ENCODE assay signal across 8 mouse cellular contexts in genomic region chr10:122096980-122097844, GRCm38 (mm10). TPM values are rescaled to one million over a fixed set of nuclear protein-coding genes. Genes with fewer than 3 reads are reported as not detected.
A peak's percentile ranks its signal among the peaks of the same experiment; 100 is the strongest.
DNase-seq lines count a peak whose midpoint lies in the region; ATAC-seq lines count a peak whose summit lies in the region.

TSS of gene Rxylt1 (minus strand) at chr10:122097371.

- peak within 1 kb of the TSS; percentile 88 for H3K9ac ChIP-seq in intestine, embryonic 14.5 days (ENCODE audit: low read length)

- ATAC-seq in intestine, embryonic 14.5 days (replicated peaks; ENCODE audit: low FRiP score, low TSS enrichment, low read depth) = peak; percentile 98

- intact Hi-C loops in left cerebral cortex, postnatal 14 days (cut with DNase I) = no loop called here

- peaks cover 13% of the 10 kb centered on the region for H3K4me1 ChIP-seq in intestine, embryonic 14.5 days (replicated peaks; ENCODE audit: control insufficient read depth, insufficient read depth, low read length)

- peak within 1 kb of the TSS; percentile 60 for H3K4me3 ChIP-seq in intestine, embryonic 14.5 days (ENCODE audit: low read depth, low read length)

- DNase-seq in adrenal gland, adult 18-20 months (ENCODE audit: low spot score in 2 of 2) = peak; percentile 90 to 93
- peak; percentile 97 for DNase-seq in embryo, embryonic 11 days
- DNase-seq in gastrocnemius, postnatal 25 days = peak; percentile 97
- DNase-seq in intestine, embryonic 14.5 days (ENCODE audit: low spot score) = peak; percentile 95
- peak; percentile 94 to 95 for DNase-seq in left cerebral cortex, postnatal 14 days (ENCODE audit: low spot score in 2 of 2)
- DNase-seq in mesoderm, embryonic 11.5 days (ENCODE audit: low read depth, low spot score) = peak; percentile 99
- peak; percentile 92 to 95 for DNase-seq in right cerebral cortex, postnatal 36 days (ENCODE audit: low spot score in 2 of 2)
- peak; percentile 100 for DNase-seq in yolk sac, embryonic 10.5 days (ENCODE audit: low spot score)

- H3K4me2 ChIP-seq in intestine, embryonic 14.5 days (ENCODE audit: low read length) = peak within 1 kb of the TSS; percentile 67

- H3K27me3 ChIP-seq in intestine, embryonic 14.5 days (replicated peaks; ENCODE audit: control insufficient read depth, insufficient read depth, low read length) = no peaks in the 10 kb centered on the region

- no peaks in the 10 kb centered on the region for H3K9me3 ChIP-seq in intestine, embryonic 14.5 days (ENCODE audit: control insufficient read depth, low read length)

- H3K36me3 ChIP-seq in intestine, embryonic 14.5 days (ENCODE audit: control insufficient read depth, insufficient read depth, low read length) = peaks cover 12% of the 10 kb centered on the region

- H3K27ac ChIP-seq in intestine, embryonic 14.5 days (ENCODE audit: low read depth) = peak within 1 kb of the TSS; percentile 94

- WGBS in intestine, embryonic 14.5 days = under 1% methylated on average over 38 of the region's 48 CpGs

RNA-seq across cellular contexts. Expression of gene Rxylt1, which starts in this region (rescaled TPM):
- 10 to 100 TPM; 36.6 to 37.1 TPM for total RNA-seq in adrenal gland, adult 18-20 months (2021)
- total RNA-seq in gastrocnemius, postnatal 25 days (2021) = 10 to 100 TPM; 31.6 to 32.1 TPM
- polyA plus RNA-seq in intestine, embryonic 14.5 days (2014; fragmentation: Nextera tagmentation; extraction: Ambion mirVana) = 66.1 and 67.6 TPM in 2 replicates
- total RNA-seq in left cerebral cortex, postnatal 14 days (2021) = 10 to 100 TPM; 42.3 to 43.2 TPM

Comparison
In these comparisons a context has a peak if more than half of its experiments do, and no peak if none do; other contexts are left out.
1. Peak in every context shown above with its lines: DNase-seq, ATAC-seq, H3K4me3 ChIP-seq and H3K27ac ChIP-seq.